Mouse (Mus musculus): Measurements from ENCODE around the gene Bmpr1b. TPM values are rescaled to one million over a fixed set of nuclear protein-coding genes. Genes with fewer than 3 reads are reported as not detected.

Gene Bmpr1b
- polyA plus RNA-seq, 2 experiments, result 8.8 to 11.7 TPM

GRCm38 (mm10) chr3:142138796-142139195 lies 30.4 kb downstream of the Bmpr1b start:
- H3K4me1 ChIP-seq (ENCODE audit: control insufficient read depth, insufficient read depth, low read length), result no peaks in the 10 kb centered on the region
- no peak overlapping the region for H3K4me2 ChIP-seq (replicated peaks; ENCODE audit: low read depth, low read length, severe bottlenecking)
- H3K9me3 ChIP-seq (ENCODE audit: control insufficient read depth, low read length), result no peaks in the 10 kb centered on the region
- H3K27me3 ChIP-seq (ENCODE audit: control insufficient read depth, insufficient read depth, low read length), result no peaks in the 10 kb centered on the region
- 69% methylated on average over 5 of the region's 5 CpGs for WGBS
- ATAC-seq (ENCODE audit: low FRiP score, low read depth) (no peak), DNase-seq (ENCODE audit: low spot score) (no peak)
- H3K9ac ChIP-seq (ENCODE audit: low read depth, low read length, severe bottlenecking), result no peak overlapping the region
- TF ChIP-seq POLR2A (IDR thresholded peaks at IDR 0.05; ENCODE audit: borderline replicate concordance, extremely low read depth, insufficient read depth, insufficient read length), result no peak
- no peaks in the 10 kb centered on the region for H3K36me3 ChIP-seq (ENCODE audit: control insufficient read depth, insufficient read depth, low read length)
- no peak overlapping the region for H3K4me3 ChIP-seq (replicated peaks; ENCODE audit: low read length)
- H3K27ac ChIP-seq (replicated peaks; ENCODE audit: low read depth, low read length), result no peak overlapping the region

GRCm38 (mm10) chr3:142126379-142126778 lies 42.8 kb downstream of the Bmpr1b start:
- H3K9me3 ChIP-seq (ENCODE audit: control insufficient read depth, low read length), result no peaks in the 10 kb centered on the region
- peaks cover 16% of the 10 kb centered on the region for H3K4me1 ChIP-seq (ENCODE audit: control insufficient read depth, insufficient read depth, low read length)
- ATAC-seq (ENCODE audit: low FRiP score, low read depth), result no peak
- DNase-seq (ENCODE audit: low spot score), result no peak
- no peaks in the 10 kb centered on the region for H3K36me3 ChIP-seq (ENCODE audit: control insufficient read depth, insufficient read depth, low read length)
- WGBS, result 52% methylated on average over 1 of the region's 1 CpGs
- no peak overlapping the region for H3K27ac ChIP-seq (replicated peaks; ENCODE audit: low read depth, low read length)
- no peaks in the 10 kb centered on the region for H3K27me3 ChIP-seq (ENCODE audit: control insufficient read depth, insufficient read depth, low read length)
- H3K9ac ChIP-seq (ENCODE audit: low read depth, low read length, severe bottlenecking), result no peak overlapping the region
- no peak overlapping the region for H3K4me2 ChIP-seq (replicated peaks; ENCODE audit: low read depth, low read length, severe bottlenecking)
- TF ChIP-seq POLR2A (IDR thresholded peaks at IDR 0.05; ENCODE audit: borderline replicate concordance, extremely low read depth, insufficient read depth, insufficient read length), result no peak
- H3K4me3 ChIP-seq (replicated peaks; ENCODE audit: low read length), result no peak overlapping the region

GRCm38 (mm10) chr3:142125556-142125955 lies 43.7 kb downstream of the Bmpr1b start:
- Histone ChIP-seq H3K27ac (replicated peaks; ENCODE audit: low read depth, low read length) (no peak overlapping the region), H3K4me1 (ENCODE audit: control insufficient read depth, insufficient read depth, low read length) (peaks cover 16% of the 10 kb centered on the region), H3K4me2 (replicated peaks; ENCODE audit: low read depth, low read length, severe bottlenecking) (no peak overlapping the region), H3K27me3 (ENCODE audit: control insufficient read depth, insufficient read depth, low read length) (no peaks in the 10 kb centered on the region), H3K4me3 (replicated peaks; ENCODE audit: low read length) (no peak overlapping the region), H3K9ac (ENCODE audit: low read depth, low read length, severe bottlenecking) (no peak overlapping the region), H3K36me3 (ENCODE audit: control insufficient read depth, insufficient read depth, low read length) (no peaks in the 10 kb centered on the region), H3K9me3 (ENCODE audit: control insufficient read depth, low read length) (no peaks in the 10 kb centered on the region)
- WGBS, result 52% methylated on average over 2 of the region's 2 CpGs
- no peak for ATAC-seq (ENCODE audit: low FRiP score, low read depth)
- no peak for DNase-seq (ENCODE audit: low spot score)
- no peak for TF ChIP-seq POLR2A (IDR thresholded peaks at IDR 0.05; ENCODE audit: borderline replicate concordance, extremely low read depth, insufficient read depth, insufficient read length)

- Histone ChIP-seq H3K27me3 (ENCODE audit: control insufficient read depth, insufficient read depth, low read length) (no peaks in the 10 kb centered on the region), H3K4me1 (ENCODE audit: control insufficient read depth, insufficient read depth, low read length) (peaks cover 16% of the 10 kb centered on the region), H3K9me3 (ENCODE audit: control insufficient read depth, low read length) (no peaks in the 10 kb centered on the region), H3K27ac (replicated peaks; ENCODE audit: low read depth, low read length) (no peak overlapping the region), H3K4me3 (replicated peaks; ENCODE audit: low read length) (no peak overlapping the region), H3K36me3 (ENCODE audit: control insufficient read depth, insufficient read depth, low read length) (no peaks in the 10 kb centered on the region), H3K9ac (ENCODE audit: low read depth, low read length, severe bottlenecking) (no peak overlapping the region), H3K4me2 (replicated peaks; ENCODE audit: low read depth, low read length, severe bottlenecking) (no peak overlapping the region)
- DNase-seq (ENCODE audit: low spot score), result no peak
- ATAC-seq (ENCODE audit: low FRiP score, low read depth), result no peak
- WGBS, result 23% methylated on average over 6 of the region's 6 CpGs
- TF ChIP-seq POLR2A (IDR thresholded peaks at IDR 0.05; ENCODE audit: borderline replicate concordance, extremely low read depth, insufficient read depth, insufficient read length), result no peak
These were observed 45.0 kb downstream of the Bmpr1b start for GRCm38 (mm10) chr3:142124255-142124654.

- Histone ChIP-seq H3K4me3 (replicated peaks; ENCODE audit: low read length) (no peak overlapping the region), H3K9ac (ENCODE audit: low read depth, low read length, severe bottlenecking) (no peak overlapping the region), H3K4me2 (replicated peaks; ENCODE audit: low read depth, low read length, severe bottlenecking) (no peak overlapping the region), H3K4me1 (ENCODE audit: control insufficient read depth, insufficient read depth, low read length) (peaks cover 16% of the 10 kb centered on the region), H3K9me3 (ENCODE audit: control insufficient read depth, low read length) (no peaks in the 10 kb centered on the region), H3K27me3 (ENCODE audit: control insufficient read depth, insufficient read depth, low read length) (no peaks in the 10 kb centered on the region), H3K27ac (replicated peaks; ENCODE audit: low read depth, low read length) (no peak overlapping the region), H3K36me3 (ENCODE audit: control insufficient read depth, insufficient read depth, low read length) (no peaks in the 10 kb centered on the region)
- DNase-seq (ENCODE audit: low spot score), result peak; percentile 19
- TF ChIP-seq POLR2A (IDR thresholded peaks at IDR 0.05; ENCODE audit: borderline replicate concordance, extremely low read depth, insufficient read depth, insufficient read length), result no peak
- ATAC-seq (ENCODE audit: low FRiP score, low read depth), result 0 out of 2 replicates have a peak, but pooled peaks have one; percentile 37
- WGBS, result 59% methylated on average over 5 of the region's 5 CpGs
These were observed 46.8 kb downstream of the Bmpr1b start for GRCm38 (mm10) chr3:142122376-142122775.

- no peak for DNase-seq (ENCODE audit: low spot score)
- Histone ChIP-seq H3K4me3 (replicated peaks; ENCODE audit: low read length) (no peak overlapping the region), H3K4me1 (ENCODE audit: control insufficient read depth, insufficient read depth, low read length) (peaks cover 15% of the 10 kb centered on the region), H3K9me3 (ENCODE audit: control insufficient read depth, low read length) (no peaks in the 10 kb centered on the region), H3K36me3 (ENCODE audit: control insufficient read depth, insufficient read depth, low read length) (no peaks in the 10 kb centered on the region), H3K27ac (replicated peaks; ENCODE audit: low read depth, low read length) (no peak overlapping the region), H3K4me2 (replicated peaks; ENCODE audit: low read depth, low read length, severe bottlenecking) (no peak overlapping the region), H3K27me3 (ENCODE audit: control insufficient read depth, insufficient read depth, low read length) (no peaks in the 10 kb centered on the region), H3K9ac (ENCODE audit: low read depth, low read length, severe bottlenecking) (no peak overlapping the region)
- no peak for ATAC-seq (ENCODE audit: low FRiP score, low read depth)
- TF ChIP-seq POLR2A (IDR thresholded peaks at IDR 0.05; ENCODE audit: borderline replicate concordance, extremely low read depth, insufficient read depth, insufficient read length), result no peak
- WGBS, result 82% methylated on average over 3 of the region's 3 CpGs
These were observed 48.4 kb downstream of the Bmpr1b start for GRCm38 (mm10) chr3:142120795-142121194.

All from limb, embryonic 14.5 days (tissue).